13 mouse cellular contexts compared by ENCODE assay signal in genomic region chr5:107101135-107101534, GRCm38 (mm10).
DNase-seq lines count a peak whose midpoint lies in the region; ATAC-seq lines count a peak whose summit lies in the region.
"Had no signal": no experiment of that assay in that cellular context is flagged by ENCODE, and none has a peak within 500 bp of the region (broad histone marks: within the 10 kb centered on the region; RNA-seq: fewer than 3 reads in every experiment).

No protein-coding gene starts in this region.

- no peak for ATAC-seq in hindbrain, embryonic 13.5 days (ENCODE audit: low FRiP score)
- ATAC-seq in limb, embryonic 15.5 days (ENCODE audit: insufficient number of reproducible peaks, low FRiP score, low TSS enrichment, low read depth), result no peak
- ATAC-seq in erythroblast, adult 5-6 weeks (replicated peaks; ENCODE audit: low FRiP score, poor library complexity, severe bottlenecking), result no peak

- no peaks in the 10 kb centered on the region for H3K9me3 ChIP-seq in hindbrain, embryonic 10.5 days
- 0 out of 2 replicates have a peak, but pooled peaks cover 2% of the 10 kb centered on the region for H3K9me3 ChIP-seq in hindbrain, embryonic 13.5 days
- H3K9me3 ChIP-seq in embryonic facial prominence, embryonic 10.5 days, result no peaks in the 10 kb centered on the region
- no peaks in the 10 kb centered on the region for H3K9me3 ChIP-seq in limb, embryonic 15.5 days
- H3K9me3 ChIP-seq: midbrain, embryonic 12.5 days; neural tube, embryonic 13.5 days had no signal

- no peak for DNase-seq in hindbrain, embryonic 10.5 days (ENCODE audit: low spot score)
- no peak for DNase-seq in embryonic facial prominence, embryonic 10.5 days (ENCODE audit: low spot score)
- peak; percentile 46 for DNase-seq in thymus, postnatal 0 days (ENCODE audit: low spot score)
- no peak for DNase-seq in spleen, adult 18-20 months
- no peak for DNase-seq in right cerebral cortex, adult 18-20 months
- DNase-seq: cerebellum, adult 9-10 months; gastrocnemius, postnatal 25 days; kidney, adult 2 months had no signal

- 69% methylated on average over 7 of the region's 7 CpGs for whole genome bisulfite sequencing in hindbrain, embryonic 10.5 days
- 65% methylated on average over 7 of the region's 7 CpGs for WGBS in hindbrain, embryonic 13.5 days
- 66% methylated on average over 7 of the region's 7 CpGs for WGBS in embryonic facial prominence, embryonic 10.5 days
- 71% methylated on average over 7 of the region's 7 CpGs for WGBS in limb, embryonic 15.5 days

- H3K4me3 ChIP-seq in hindbrain, embryonic 10.5 days, result no peak overlapping the region
- H3K4me3 ChIP-seq in hindbrain, embryonic 13.5 days, result no peak overlapping the region
- H3K4me3 ChIP-seq in embryonic facial prominence, embryonic 10.5 days, result no peak overlapping the region
- H3K4me3 ChIP-seq in limb, embryonic 15.5 days, result no peak overlapping the region
- H3K4me3 ChIP-seq: midbrain, embryonic 12.5 days; neural tube, embryonic 13.5 days had no signal

- 0 out of 2 replicates have a peak overlapping the region, but pooled peaks have one; percentile 24 for H3K27ac ChIP-seq in hindbrain, embryonic 10.5 days
- H3K27ac ChIP-seq in hindbrain, embryonic 13.5 days, result no peak overlapping the region
- H3K27ac ChIP-seq in embryonic facial prominence, embryonic 10.5 days (replicated peaks), result peak overlapping the region; percentile 80
- H3K27ac ChIP-seq in limb, embryonic 15.5 days, result peak overlapping the region; percentile 44; the same call in 1 of the 2 replicates
- H3K27ac ChIP-seq: midbrain, embryonic 12.5 days; neural tube, embryonic 13.5 days had no signal

- no peaks in the 10 kb centered on the region for H3K27me3 ChIP-seq in hindbrain, embryonic 10.5 days (ENCODE audit: insufficient read depth, poor library complexity, severe bottlenecking)
- no peaks in the 10 kb centered on the region for H3K27me3 ChIP-seq in hindbrain, embryonic 13.5 days
- no peaks in the 10 kb centered on the region for H3K27me3 ChIP-seq in embryonic facial prominence, embryonic 10.5 days (replicated peaks; ENCODE audit: low read depth, poor library complexity, severe bottlenecking)
- peaks cover 5% of the 10 kb centered on the region; the same call in 1 of the 2 replicates for H3K27me3 ChIP-seq in limb, embryonic 15.5 days
- H3K27me3 ChIP-seq: midbrain, embryonic 12.5 days; neural tube, embryonic 13.5 days had no signal

- H3K9ac ChIP-seq in hindbrain, embryonic 13.5 days, result no peak overlapping the region
- H3K9ac ChIP-seq in limb, embryonic 15.5 days, result no peak overlapping the region
- H3K9ac ChIP-seq: midbrain, embryonic 12.5 days; neural tube, embryonic 13.5 days had no signal

- no peak overlapping the region for H3K4me2 ChIP-seq in hindbrain, embryonic 13.5 days
- no peak overlapping the region for H3K4me2 ChIP-seq in limb, embryonic 15.5 days
- H3K4me2 ChIP-seq: midbrain, embryonic 12.5 days; neural tube, embryonic 13.5 days had no signal

- H3K4me1 ChIP-seq in hindbrain, embryonic 10.5 days (replicated peaks), result peaks cover 17% of the 10 kb centered on the region
- H3K4me1 ChIP-seq in hindbrain, embryonic 13.5 days (replicated peaks), result peaks cover 4% of the 10 kb centered on the region
- H3K4me1 ChIP-seq in embryonic facial prominence, embryonic 10.5 days, result peaks cover 37% of the 10 kb centered on the region
- peaks cover 4% of the 10 kb centered on the region for H3K4me1 ChIP-seq in limb, embryonic 15.5 days
- H3K4me1 ChIP-seq: midbrain, embryonic 12.5 days had no signal

- no peaks in the 10 kb centered on the region for H3K36me3 ChIP-seq in hindbrain, embryonic 10.5 days
- no peaks in the 10 kb centered on the region for H3K36me3 ChIP-seq in hindbrain, embryonic 13.5 days
- H3K36me3 ChIP-seq in embryonic facial prominence, embryonic 10.5 days (replicated peaks), result no peaks in the 10 kb centered on the region
- H3K36me3 ChIP-seq in limb, embryonic 15.5 days, result no peaks in the 10 kb centered on the region
- H3K36me3 ChIP-seq: midbrain, embryonic 12.5 days; neural tube, embryonic 13.5 days had no signal
